Mouse (Mus musculus): ENCODE measurements around the gene Ccdc51. TPM values are rescaled to one million over a fixed set of nuclear protein-coding genes. Genes with fewer than 3 reads are reported as not detected.
"Not testable (repeated sequence)": the region's sequence is repeated elsewhere in the genome, so short reads cannot be mapped to it uniquely, and the experiment has no call there.

Ccdc51 gene
- polyA plus RNA-seq, 1 experiment from 2014 or later = 11.9 TPM

DNA sequence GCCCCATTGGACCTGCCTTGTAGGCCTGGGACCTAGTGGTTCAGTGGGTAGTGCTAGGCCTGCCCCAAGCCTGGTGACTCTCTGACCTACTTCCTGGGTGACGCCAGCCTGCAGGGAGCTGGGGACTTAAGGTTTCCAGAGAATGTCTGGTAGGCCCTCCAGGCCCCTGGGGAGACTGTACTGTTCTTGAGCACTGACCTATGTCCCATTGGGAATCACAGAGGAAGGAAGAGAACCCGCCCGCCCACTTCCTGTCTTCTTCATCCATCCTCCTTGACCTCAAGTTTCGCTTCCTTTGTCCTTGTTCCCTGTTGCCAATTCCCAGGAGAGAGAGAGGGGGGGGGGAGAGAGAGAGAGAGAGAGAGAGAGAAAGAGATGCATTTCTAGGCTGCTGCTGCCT lies 35.8 kb downstream of the Ccdc51 start:
- ATAC-seq (ENCODE audit: low FRiP score) = no peak
- Histone ChIP-seq H3K9ac (no peak overlapping the region), H3K9me3 (replicated peaks) (no peaks in the 10 kb centered on the region), H3K27me3 (no peaks in the 10 kb centered on the region), H3K4me1 (no peaks in the 10 kb centered on the region), H3K4me2 (replicated peaks) (no peak overlapping the region), H3K36me3 (peaks cover 76% of the 10 kb centered on the region), H3K4me3 (no peak overlapping the region), H3K27ac (no peak overlapping the region)
- WGBS = 85% methylated on average over 4 of the region's 4 CpGs

DNA sequence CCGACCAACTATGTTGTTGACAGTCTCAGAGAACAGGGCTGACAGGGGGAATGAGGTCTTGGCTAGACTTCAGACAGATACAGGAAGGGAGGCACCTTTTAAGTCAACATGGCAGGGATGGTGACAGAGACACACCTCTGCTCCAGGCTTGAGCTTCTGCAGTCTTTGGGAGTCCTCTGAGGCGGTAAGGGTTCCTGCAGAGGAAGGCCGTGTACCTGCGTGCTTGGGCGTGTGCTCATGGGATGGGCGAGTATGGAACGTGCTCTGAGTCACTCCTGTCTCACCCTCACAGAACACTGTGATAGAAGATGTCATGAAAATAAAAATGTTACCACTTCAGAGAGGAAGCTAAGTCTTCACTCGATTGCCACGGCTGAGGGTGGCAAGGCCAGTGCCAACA lies 37.3 kb downstream of the Ccdc51 start:
- Histone ChIP-seq H3K27me3 (no peaks in the 10 kb centered on the region), H3K4me2 (replicated peaks) (no peak overlapping the region), H3K4me1 (0 out of 2 replicates have a peak, but pooled peaks cover 2% of the 10 kb centered on the region), H3K4me3 (no peak overlapping the region), H3K36me3 (peaks cover 61% of the 10 kb centered on the region), H3K27ac (no peak overlapping the region), H3K9ac (no peak overlapping the region), H3K9me3 (replicated peaks) (no peaks in the 10 kb centered on the region)
- 96% methylated on average over 9 of the region's 9 CpGs for WGBS
- ATAC-seq (ENCODE audit: low FRiP score) = no peak

DNA sequence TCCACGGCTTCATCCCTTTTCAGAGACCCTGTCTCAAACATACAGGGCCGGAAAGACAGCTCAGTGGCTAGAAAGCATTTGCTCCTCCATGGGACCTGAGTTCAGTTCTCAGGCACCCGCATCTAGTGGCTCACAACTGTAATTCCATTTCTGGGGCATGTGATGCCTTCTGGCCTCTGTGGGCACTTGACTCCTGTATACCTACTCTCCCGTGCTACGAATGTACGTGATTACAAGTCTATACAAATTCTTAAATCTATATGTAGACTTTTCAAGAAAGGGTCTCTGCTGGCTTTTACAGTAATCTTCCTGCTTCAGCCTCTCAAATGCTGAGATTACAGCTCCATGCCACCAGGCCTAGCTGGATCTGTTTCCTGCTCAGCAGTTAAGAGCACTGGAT lies 38.7 kb downstream of the Ccdc51 start:
- H3K4me3 ChIP-seq = no peak overlapping the region
- H3K36me3 ChIP-seq = peaks cover 48% of the 10 kb centered on the region
- WGBS = 85% methylated on average over 6 of the region's 6 CpGs
- H3K4me1 ChIP-seq = 0 out of 2 replicates have a peak, but pooled peaks cover 2% of the 10 kb centered on the region
- H3K27ac ChIP-seq = no peak overlapping the region
- H3K9me3 ChIP-seq (replicated peaks) = no peaks in the 10 kb centered on the region
- no peak overlapping the region for H3K9ac ChIP-seq
- no peak for ATAC-seq (ENCODE audit: low FRiP score)
- no peak overlapping the region for H3K4me2 ChIP-seq (replicated peaks)
- no peaks in the 10 kb centered on the region for H3K27me3 ChIP-seq

DNA sequence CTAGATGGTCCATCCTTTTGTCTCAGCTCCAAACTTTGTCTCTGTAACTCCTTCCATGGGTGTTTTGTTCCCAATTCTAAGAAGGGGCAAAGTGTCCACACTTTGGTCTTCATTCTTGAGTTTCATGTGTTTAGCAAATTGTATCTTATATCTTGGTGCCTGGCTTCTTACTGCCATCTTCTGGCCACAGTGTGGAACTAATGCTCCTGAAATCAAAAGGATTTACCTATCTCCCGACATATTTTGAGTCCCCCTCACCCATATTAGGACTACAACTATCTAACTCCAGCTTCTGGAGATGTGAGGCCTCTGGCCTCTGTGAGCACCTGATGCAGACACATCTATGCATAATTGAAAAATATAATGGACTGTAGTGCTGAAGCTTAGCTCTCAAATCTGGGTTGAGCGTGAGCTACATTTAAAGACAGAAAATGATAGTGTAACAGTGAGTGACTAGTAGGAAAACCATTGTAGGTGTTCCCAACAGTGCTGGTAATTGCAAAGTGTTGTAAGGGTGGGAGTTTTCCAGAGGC lies 40.3 kb downstream of the Ccdc51 start:
- Histone ChIP-seq H3K4me1 (0 out of 2 replicates have a peak, but pooled peaks cover 2% of the 10 kb centered on the region), H3K4me2 (replicated peaks) (no peak overlapping the region), H3K4me3 (no peak overlapping the region), H3K9me3 (replicated peaks) (no peaks in the 10 kb centered on the region), H3K27me3 (no peaks in the 10 kb centered on the region), H3K36me3 (peaks cover 31% of the 10 kb centered on the region), H3K27ac (no peak overlapping the region), H3K9ac (no peak overlapping the region)
- 53% methylated on average over 2 of the region's 2 CpGs for WGBS
- ATAC-seq (ENCODE audit: low FRiP score) = no peak

GRCm38 (mm10) chr9:109123266-109123665 lies 41.0 kb downstream of the Ccdc51 start:
- ATAC-seq (ENCODE audit: low FRiP score) = no peak
- Histone ChIP-seq H3K4me1 (0 out of 2 replicates have a peak, but pooled peaks cover 2% of the 10 kb centered on the region), H3K27ac (no peak overlapping the region), H3K27me3 (no peaks in the 10 kb centered on the region), H3K4me2 (replicated peaks) (no peak overlapping the region), H3K4me3 (no peak overlapping the region), H3K9ac (no peak overlapping the region; the same call in 1 of the 2 replicates), H3K9me3 (replicated peaks) (no peaks in the 10 kb centered on the region), H3K36me3 (peaks cover 24% of the 10 kb centered on the region)
- 67% methylated on average over 6 of the region's 6 CpGs for WGBS

- Histone ChIP-seq H3K36me3 (peaks cover 15% of the 10 kb centered on the region), H3K27ac (no peak overlapping the region), H3K4me2 (replicated peaks) (no peak overlapping the region), H3K9ac (no peak overlapping the region), H3K4me3 (no peak overlapping the region), H3K4me1 (0 out of 2 replicates have a peak, but pooled peaks cover 2% of the 10 kb centered on the region), H3K9me3 (replicated peaks) (no peaks in the 10 kb centered on the region), H3K27me3 (no peaks in the 10 kb centered on the region)
- ATAC-seq (ENCODE audit: low FRiP score) = no peak
- 90% methylated on average over 3 of the region's 3 CpGs for WGBS
Measured at GRCm38 (mm10) chr9:109124164-109124563, 41.9 kb downstream of the Ccdc51 start.

- WGBS = 75% methylated on average over 2 of the region's 2 CpGs
- Histone ChIP-seq H3K4me3 (no peak overlapping the region), H3K9me3 (replicated peaks) (no peaks in the 10 kb centered on the region), H3K36me3 (0 out of 2 replicates have a peak, but pooled peaks cover 7% of the 10 kb centered on the region), H3K4me2 (replicated peaks) (no peak overlapping the region), H3K9ac (no peak overlapping the region), H3K4me1 (0 out of 2 replicates have a peak, but pooled peaks cover 2% of the 10 kb centered on the region), H3K27ac (no peak overlapping the region), H3K27me3 (no peaks in the 10 kb centered on the region)
- ATAC-seq (ENCODE audit: low FRiP score) = no peak
Measured at GRCm38 (mm10) chr9:109125043-109125442, 42.8 kb downstream of the Ccdc51 start.

DNA sequence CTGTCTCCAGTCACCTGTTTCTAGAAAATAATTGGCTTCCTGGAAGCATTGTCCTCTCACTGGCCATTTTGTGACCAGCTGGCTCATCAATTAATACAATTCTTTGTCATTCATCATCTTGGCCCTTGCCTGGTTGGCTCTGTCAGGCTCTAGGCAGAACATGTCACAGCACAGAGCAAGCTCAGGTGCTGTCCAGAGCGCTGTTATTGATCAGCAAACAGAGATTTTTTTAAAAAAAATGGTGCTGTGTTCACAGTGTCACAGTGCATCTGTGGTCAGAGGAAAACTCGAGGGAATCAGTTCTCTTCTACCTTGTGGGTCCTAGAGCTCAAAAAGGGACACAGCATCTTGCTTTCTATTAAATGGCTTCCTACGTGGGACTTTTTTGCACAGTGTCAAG lies 43.2 kb downstream of the Ccdc51 start:
- no peak for ATAC-seq (ENCODE audit: low FRiP score)

GRCm38 (mm10) chr9:109127076-109127475 lies 44.8 kb downstream of the Ccdc51 start:
- Histone ChIP-seq H3K36me3 (no peaks in the 10 kb centered on the region), H3K27me3 (no peaks in the 10 kb centered on the region), H3K27ac (no peak overlapping the region), H3K9ac (no peak overlapping the region), H3K4me1 (0 out of 2 replicates have a peak, but pooled peaks cover 2% of the 10 kb centered on the region), H3K9me3 (replicated peaks) (no peaks in the 10 kb centered on the region), H3K4me3 (no peak overlapping the region), H3K4me2 (replicated peaks) (no peak overlapping the region)
- ATAC-seq (ENCODE audit: low FRiP score) = no peak
- WGBS = 94% methylated on average over 4 of the region's 4 CpGs

More for the DNA sequence above, 43.2 kb downstream of the Ccdc51 start:
- Histone ChIP-seq H3K27ac (no peak overlapping the region), H3K4me2 (replicated peaks) (no peak overlapping the region), H3K36me3 (0 out of 2 replicates have a peak, but pooled peaks cover 4% of the 10 kb centered on the region), H3K9me3 (replicated peaks) (no peaks in the 10 kb centered on the region), H3K4me1 (0 out of 2 replicates have a peak, but pooled peaks cover 2% of the 10 kb centered on the region), H3K9ac (no peak overlapping the region), H3K4me3 (no peak overlapping the region), H3K27me3 (no peaks in the 10 kb centered on the region)
- 67% methylated on average over 3 of the region's 3 CpGs for WGBS

GRCm38 (mm10) chr9:109128211-109128610 lies 45.9 kb downstream of the Ccdc51 start:
- no peak overlapping the region for H3K9ac ChIP-seq

GRCm38 (mm10) chr9:109130076-109130475 lies 47.8 kb downstream of the Ccdc51 start:
- no peak overlapping the region for H3K9ac ChIP-seq
- no peak for ATAC-seq (ENCODE audit: low FRiP score)
- no peak overlapping the region for H3K27ac ChIP-seq
- no peaks in the 10 kb centered on the region for H3K36me3 ChIP-seq
- no peaks in the 10 kb centered on the region for H3K4me1 ChIP-seq
- 91% methylated on average over 5 of the region's 5 CpGs for WGBS
- H3K4me2 ChIP-seq (replicated peaks) = no peak overlapping the region
- no peaks in the 10 kb centered on the region for H3K9me3 ChIP-seq (replicated peaks)
- H3K27me3 ChIP-seq = no peaks in the 10 kb centered on the region
- no peak overlapping the region for H3K4me3 ChIP-seq

More at GRCm38 (mm10) chr9:109128211-109128610, 45.9 kb downstream of the Ccdc51 start:
- H3K4me2 ChIP-seq (replicated peaks) = no peak overlapping the region
- H3K36me3 ChIP-seq = no peaks in the 10 kb centered on the region
- H3K9me3 ChIP-seq (replicated peaks) = no peaks in the 10 kb centered on the region
- H3K4me1 ChIP-seq = 0 out of 2 replicates have a peak, but pooled peaks cover 1% of the 10 kb centered on the region
- no peaks in the 10 kb centered on the region for H3K27me3 ChIP-seq
- WGBS = 56% methylated on average over 3 of the region's 3 CpGs
- H3K4me3 ChIP-seq = no peak overlapping the region
- H3K27ac ChIP-seq = no peak overlapping the region
- no peak for ATAC-seq (ENCODE audit: low FRiP score)

DNA sequence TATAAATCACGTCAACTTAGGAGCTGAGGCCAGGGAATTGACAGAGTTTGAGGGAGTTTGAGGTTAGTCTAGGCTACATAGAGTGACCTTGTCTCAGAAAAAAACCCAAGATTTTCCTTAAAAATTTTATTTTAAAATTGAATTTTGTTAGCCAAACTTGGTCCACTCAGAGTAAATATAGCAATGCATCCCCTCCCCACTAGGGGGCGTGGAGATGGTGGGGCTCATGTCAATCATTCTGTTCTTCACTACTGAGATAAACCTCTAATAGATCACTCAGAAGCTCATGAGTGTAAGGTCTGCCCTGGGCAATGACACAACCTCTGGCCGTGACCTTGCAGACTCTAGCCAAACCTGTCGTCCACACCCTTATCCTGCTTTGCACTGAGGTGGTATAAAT lies 58.1 kb downstream of the Ccdc51 start:
- H3K4me2 ChIP-seq (replicated peaks); H3K9ac ChIP-seq; H3K4me3 ChIP-seq; ATAC-seq (ENCODE audit: low FRiP score); H3K36me3 ChIP-seq; H3K4me1 ChIP-seq; H3K27me3 ChIP-seq; H3K27ac ChIP-seq; H3K9me3 ChIP-seq (replicated peaks): not testable (repeated sequence)
- 63% methylated on average over 4 of the region's 4 CpGs for WGBS
